10 mouse cellular contexts compared by ENCODE assay signal in the genomic region with DNA sequence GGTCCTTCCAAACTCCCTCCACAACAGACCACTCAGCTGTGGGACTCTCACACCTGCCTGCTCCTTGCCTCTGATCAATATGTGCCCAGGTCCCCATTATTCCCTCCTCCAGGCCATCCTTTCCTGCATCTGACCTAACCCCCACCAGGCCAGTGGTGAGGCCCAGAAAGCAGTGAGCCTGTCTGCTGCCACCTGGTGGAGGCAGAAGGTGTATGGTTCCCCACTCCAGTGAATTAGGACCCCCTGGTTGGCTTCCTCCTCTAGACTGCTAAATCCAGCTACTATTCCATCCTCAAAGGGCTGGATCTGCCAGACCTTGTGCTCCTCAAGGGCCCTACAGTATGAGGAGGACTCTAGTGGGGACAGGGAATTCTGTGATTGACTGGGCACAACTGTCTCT.
DNase-seq lines count a peak whose midpoint lies in the region; ATAC-seq and TF ChIP-seq lines count a peak whose summit lies in the region.
"Had no signal": no experiment of that assay in that cellular context is flagged by ENCODE, and none has a peak within 500 bp of the region (broad histone marks: within the 10 kb centered on the region; RNA-seq: fewer than 3 reads in every experiment).

No protein-coding gene starts in this region.

- H3K27ac ChIP-seq in kidney, embryonic 16.5 days (ENCODE audit: low read length): no peak overlapping the region
- no peak overlapping the region for H3K27ac ChIP-seq in cortical plate, adult 2 months (ENCODE audit: insufficient read depth, low read length)
- H3K27ac ChIP-seq in midbrain, embryonic 14.5 days (replicated peaks; ENCODE audit: low read depth, low read length): no peak overlapping the region
- H3K27ac ChIP-seq: embryonic facial prominence, embryonic 12.5 days; liver, embryonic 13.5 days had no signal

- DNase-seq in kidney, adult 11 months: peak; percentile 20
- DNase-seq in Muller cell, postnatal 12 days (ENCODE audit: inconsistent ontology term): peak; percentile 23
- DNase-seq in heart, postnatal 10 days: peak; percentile 59 to 76
- peak; percentile 43 to 68 for DNase-seq in left cerebral cortex, postnatal 25 days (ENCODE audit: low spot score in 2 of 2)
- DNase-seq in midbrain, embryonic 14.5 days: peak; percentile 86
- DNase-seq in thymus, postnatal 14 days: peak; percentile 67
- DNase-seq: liver, embryonic 13.5 days had no signal

- H3K27me3 ChIP-seq in kidney, embryonic 16.5 days (ENCODE audit: insufficient read depth, low read length): no peaks in the 10 kb centered on the region
- no peaks in the 10 kb centered on the region for H3K27me3 ChIP-seq in midbrain, embryonic 14.5 days (ENCODE audit: control insufficient read depth, insufficient read depth, low read length)
- H3K27me3 ChIP-seq: embryonic facial prominence, embryonic 12.5 days; liver, embryonic 13.5 days had no signal

- intact Hi-C loops in heart, postnatal 10 days (cut with DNase I): loop anchor here (1.0 to 5.0 kb wide), 4 partner anchors 98 to 302 kb away; a partner anchor contains a TSS
- intact Hi-C loops in left cerebral cortex, postnatal 25 days (cut with DNase I): loop anchor here (2.0 kb wide), 2 partner anchors 233 to 301 kb away; a partner anchor contains a TSS

- H3K4me2 ChIP-seq in kidney, embryonic 16.5 days (replicated peaks; ENCODE audit: low read depth, low read length): no peak overlapping the region
- no peak overlapping the region for H3K4me2 ChIP-seq in midbrain, embryonic 14.5 days (ENCODE audit: low read length)
- H3K4me2 ChIP-seq: embryonic facial prominence, embryonic 12.5 days; liver, embryonic 13.5 days had no signal

- no peak overlapping the region for H3K4me3 ChIP-seq in kidney, embryonic 16.5 days (ENCODE audit: low read length)
- H3K4me3 ChIP-seq in cortical plate, adult 2 months (ENCODE audit: insufficient read depth, low read length): no peak overlapping the region
- no peak overlapping the region for H3K4me3 ChIP-seq in midbrain, embryonic 14.5 days (replicated peaks; ENCODE audit: low read depth, low read length)
- H3K4me3 ChIP-seq: embryonic facial prominence, embryonic 12.5 days; liver, embryonic 13.5 days had no signal

- no peaks in the 10 kb centered on the region for H3K4me1 ChIP-seq in kidney, embryonic 16.5 days (ENCODE audit: insufficient read depth, low read length)
- peaks cover 4% of the 10 kb centered on the region for H3K4me1 ChIP-seq in cortical plate, adult 2 months (ENCODE audit: control insufficient read depth, insufficient read depth, low read length)
- H3K4me1 ChIP-seq in midbrain, embryonic 14.5 days (ENCODE audit: control insufficient read depth, insufficient read depth, low read length): no peaks in the 10 kb centered on the region
- H3K4me1 ChIP-seq: embryonic facial prominence, embryonic 12.5 days; liver, embryonic 13.5 days had no signal

- H3K9ac ChIP-seq in kidney, embryonic 16.5 days (replicated peaks; ENCODE audit: low read length): no peak overlapping the region
- no peak overlapping the region for H3K9ac ChIP-seq in midbrain, embryonic 14.5 days (replicated peaks; ENCODE audit: low read length)
- H3K9ac ChIP-seq: embryonic facial prominence, embryonic 12.5 days; liver, embryonic 13.5 days had no signal

- ATAC-seq in kidney, embryonic 16.5 days (ENCODE audit: low FRiP score, low TSS enrichment): no peak; the same call in 1 of the 2 replicates
- ATAC-seq in midbrain, embryonic 14.5 days (ENCODE audit: low FRiP score, low TSS enrichment): no peak

- TF ChIP-seq POLR2A in cortical plate, adult 2 months (IDR thresholded peaks at IDR 0.05; ENCODE audit: extremely low read depth, insufficient read depth, low read length): no peak

- no peaks in the 10 kb centered on the region for H3K36me3 ChIP-seq in kidney, embryonic 16.5 days (ENCODE audit: insufficient read depth, low read length)
- H3K36me3 ChIP-seq in midbrain, embryonic 14.5 days (ENCODE audit: control insufficient read depth, insufficient read depth, low read length): no peaks in the 10 kb centered on the region
- H3K36me3 ChIP-seq: embryonic facial prominence, embryonic 12.5 days had no signal

- H3K9me3 ChIP-seq in kidney, embryonic 16.5 days (ENCODE audit: low read length): no peaks in the 10 kb centered on the region
- H3K9me3 ChIP-seq in midbrain, embryonic 14.5 days (ENCODE audit: control insufficient read depth, low read length): no peaks in the 10 kb centered on the region
- H3K9me3 ChIP-seq: embryonic facial prominence, embryonic 12.5 days; liver, embryonic 13.5 days had no signal

- TF ChIP-seq CTCF in cortical plate, adult 2 months (IDR thresholded peaks at IDR 0.05; ENCODE audit: extremely low read depth, insufficient read depth, low read length): peak; percentile 76

Comparison
In these comparisons a context has a peak if more than half of its experiments do, and no peak if none do; other contexts are left out.
1. DNase-seq: peak in every context shown above with its lines; median percentile 86 in midbrain, embryonic 14.5 days; 68 in heart, postnatal 10 days; 67 in thymus, postnatal 14 days; 56 in left cerebral cortex, postnatal 25 days; 23 in Muller cell, postnatal 12 days; 20 in kidney, adult 11 months.